Mouse (Mus musculus): ENCODE data around the gene Scube1. TPM values are rescaled to one million over a fixed set of nuclear protein-coding genes. Genes with fewer than 3 reads are reported as not detected.

Gene Scube1
- polyA plus RNA-seq, 1 experiment from 2014 or later: 9.7 TPM

- H3K9me3 ChIP-seq: no peaks in the 10 kb centered on the region
- H3K9ac ChIP-seq: no peak overlapping the region
- ATAC-seq (ENCODE audit: insufficient number of reproducible peaks, low FRiP score, low TSS enrichment, low read depth): no peak
- 83% methylated on average over 1 of the region's 1 CpGs for WGBS
- H3K27me3 ChIP-seq: no peaks in the 10 kb centered on the region
- H3K4me2 ChIP-seq: no peak overlapping the region
- H3K4me1 ChIP-seq: peaks cover 26% of the 10 kb centered on the region
- no peak overlapping the region for H3K27ac ChIP-seq
- no peak overlapping the region for H3K4me3 ChIP-seq
- H3K36me3 ChIP-seq: no peaks in the 10 kb centered on the region
Measured at GRCm38 (mm10) chr15:83742018-83742417, 17.2 kb upstream of the Scube1 start.

DNA sequence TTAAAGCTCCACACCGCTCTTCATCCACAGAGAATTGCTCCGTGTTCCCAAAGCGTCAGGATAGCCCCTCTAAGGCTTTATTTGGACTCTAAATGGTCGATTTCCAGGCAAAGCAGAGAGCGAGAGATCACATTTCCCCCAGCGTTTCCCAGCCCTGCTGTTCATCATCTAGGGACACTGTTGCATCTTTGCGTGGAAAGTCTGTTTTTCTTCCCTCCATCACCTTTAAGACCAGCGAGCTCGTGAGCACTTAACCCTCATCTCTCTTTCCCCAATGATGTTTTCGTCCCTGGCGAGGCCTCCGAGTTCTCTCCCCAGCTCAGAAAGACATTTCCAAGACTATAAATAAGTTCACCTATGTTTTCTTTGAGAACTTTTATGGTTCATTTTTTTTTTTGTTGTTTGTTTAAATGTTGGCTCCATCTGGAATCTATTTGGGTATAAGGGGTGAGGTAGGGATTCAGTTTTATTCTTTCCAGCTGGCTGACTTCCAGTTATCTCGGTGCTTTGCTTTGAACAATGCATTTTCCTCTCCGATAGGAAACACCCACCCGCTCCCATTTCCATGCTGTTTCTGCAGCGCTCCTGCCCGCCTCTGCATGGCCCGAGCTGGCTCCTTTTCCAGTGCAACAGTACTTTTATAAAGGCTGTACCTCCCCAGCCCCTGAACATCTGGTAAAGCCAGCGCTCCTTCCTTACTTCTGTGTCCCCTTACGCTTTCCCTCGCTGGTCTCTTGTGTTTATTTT, 16.0 kb upstream of the Scube1 start:
- Histone ChIP-seq H3K9ac (no peak overlapping the region), H3K4me1 (peaks cover 24% of the 10 kb centered on the region), H3K36me3 (no peaks in the 10 kb centered on the region), H3K27me3 (0 out of 2 replicates have a peak, but pooled peaks cover 4% of the 10 kb centered on the region), H3K4me2 (no peak overlapping the region), H3K27ac (peak overlapping the region; percentile 44), H3K4me3 (no peak overlapping the region), H3K9me3 (no peaks in the 10 kb centered on the region)
- ATAC-seq (ENCODE audit: insufficient number of reproducible peaks, low FRiP score, low TSS enrichment, low read depth): no peak
- 17% methylated on average over 21 of the region's 21 CpGs for WGBS

GRCm38 (mm10) chr15:83727626-83728025, 2.8 kb upstream of the Scube1 start:
- no peaks in the 10 kb centered on the region for H3K36me3 ChIP-seq
- no peaks in the 10 kb centered on the region for H3K9me3 ChIP-seq
- H3K4me3 ChIP-seq: no peak overlapping the region
- no peak overlapping the region for H3K27ac ChIP-seq
- no peak overlapping the region for H3K4me2 ChIP-seq
- ATAC-seq (ENCODE audit: insufficient number of reproducible peaks, low FRiP score, low TSS enrichment, low read depth): no peak
- WGBS: 22% methylated on average over 3 of the region's 3 CpGs
- peaks cover 31% of the 10 kb centered on the region for H3K4me1 ChIP-seq
- H3K9ac ChIP-seq: no peak overlapping the region
- H3K27me3 ChIP-seq: peaks cover 68% of the 10 kb centered on the region

GRCm38 (mm10) chr15:83726741-83727140, 1.9 kb upstream of the Scube1 start:
- no peaks in the 10 kb centered on the region for H3K9me3 ChIP-seq
- WGBS: 66% methylated on average over 5 of the region's 5 CpGs
- H3K4me1 ChIP-seq: peaks cover 31% of the 10 kb centered on the region
- no peak overlapping the region for H3K4me2 ChIP-seq
- no peak for ATAC-seq (ENCODE audit: insufficient number of reproducible peaks, low FRiP score, low TSS enrichment, low read depth)
- no peak overlapping the region for H3K9ac ChIP-seq
- H3K27me3 ChIP-seq: peaks cover 76% of the 10 kb centered on the region
- H3K36me3 ChIP-seq: no peaks in the 10 kb centered on the region
- no peak overlapping the region for H3K27ac ChIP-seq
- no peak overlapping the region for H3K4me3 ChIP-seq

GRCm38 (mm10) chr15:83725556-83726200, 857 bp upstream of the Scube1 start:
- Histone ChIP-seq H3K27ac (no peak overlapping the region), H3K36me3 (no peaks in the 10 kb centered on the region), H3K4me1 (peaks cover 31% of the 10 kb centered on the region), H3K9ac (no peak overlapping the region), H3K4me3 (peak overlapping the region; percentile 62; the same call in 1 of the 2 replicates), H3K4me2 (peak overlapping the region; percentile 100; the same call in 1 of the 2 replicates), H3K27me3 (peaks cover 78% of the 10 kb centered on the region), H3K9me3 (no peaks in the 10 kb centered on the region)
- 26% methylated on average over 28 of the region's 28 CpGs for WGBS
- no peak for ATAC-seq (ENCODE audit: insufficient number of reproducible peaks, low FRiP score, low TSS enrichment, low read depth)

DNA sequence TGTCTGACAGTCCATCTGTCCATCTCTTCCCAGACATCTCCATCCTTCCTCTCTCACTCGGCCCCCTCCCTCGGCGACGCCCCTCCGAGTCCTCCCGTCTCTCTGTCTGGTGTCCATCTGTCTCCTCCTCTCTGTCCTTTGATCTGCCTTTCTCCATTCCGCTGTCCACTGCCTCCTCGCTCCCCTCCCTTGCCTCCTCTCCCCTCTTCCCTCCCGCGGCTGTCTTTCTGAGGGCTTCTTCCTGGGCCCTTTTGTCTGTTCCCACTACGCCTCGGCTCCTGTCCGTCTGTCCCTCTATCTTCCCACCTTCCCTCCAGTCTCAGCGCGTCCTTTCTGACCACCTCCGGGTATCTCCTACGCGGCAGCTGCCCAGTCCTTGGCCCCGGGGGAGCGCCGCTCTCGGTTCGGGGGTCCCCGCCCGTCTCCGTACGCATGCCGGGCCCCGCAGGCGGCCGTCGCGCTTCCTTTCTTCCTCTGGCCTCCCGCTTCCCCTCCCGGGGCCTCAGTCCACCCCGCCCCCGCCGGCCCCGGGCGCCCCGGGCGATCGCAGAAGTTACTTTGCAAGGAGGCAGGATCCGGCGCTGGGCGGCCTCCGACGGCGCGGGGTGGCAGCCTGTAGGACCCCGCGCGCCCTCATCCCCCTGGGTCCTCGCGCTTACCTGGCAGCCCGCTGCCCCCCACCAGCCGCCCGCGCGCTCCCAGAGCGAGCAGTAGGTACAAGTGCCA, 498 bp downstream of the Scube1 start:
- H3K27me3 ChIP-seq: peaks cover 81% of the 10 kb centered on the region
- peak overlapping the region; percentile 56 for H3K9ac ChIP-seq
- H3K9me3 ChIP-seq: no peaks in the 10 kb centered on the region
- peaks cover 31% of the 10 kb centered on the region for H3K4me1 ChIP-seq
- 0 out of 2 replicates have a peak, but pooled peaks have one; percentile 2 for ATAC-seq (ENCODE audit: insufficient number of reproducible peaks, low FRiP score, low TSS enrichment, low read depth)
- H3K36me3 ChIP-seq: 0 out of 2 replicates have a peak, but pooled peaks cover 1% of the 10 kb centered on the region
- under 1% methylated on average over 53 of the region's 61 CpGs for WGBS
- H3K4me2 ChIP-seq: peak overlapping the region; percentile 100
- peak overlapping the region; percentile 62 for H3K4me3 ChIP-seq
- no peak overlapping the region for H3K27ac ChIP-seq

- ATAC-seq (ENCODE audit: insufficient number of reproducible peaks, low FRiP score, low TSS enrichment, low read depth): no peak
- WGBS: 31% methylated on average over 6 of the region's 6 CpGs
- no peak overlapping the region for H3K27ac ChIP-seq
- no peak overlapping the region for H3K4me2 ChIP-seq
- peaks cover 31% of the 10 kb centered on the region; the same call in 1 of the 2 replicates for H3K27me3 ChIP-seq
- no peak overlapping the region for H3K9ac ChIP-seq
- peaks cover 6% of the 10 kb centered on the region; the same call in 1 of the 2 replicates for H3K4me1 ChIP-seq
- no peaks in the 10 kb centered on the region for H3K9me3 ChIP-seq
- H3K4me3 ChIP-seq: no peak overlapping the region
- 0 out of 2 replicates have a peak, but pooled peaks cover 3% of the 10 kb centered on the region for H3K36me3 ChIP-seq
Measured at GRCm38 (mm10) chr15:83715582-83716228, 9.1 kb downstream of the Scube1 start.

DNA sequence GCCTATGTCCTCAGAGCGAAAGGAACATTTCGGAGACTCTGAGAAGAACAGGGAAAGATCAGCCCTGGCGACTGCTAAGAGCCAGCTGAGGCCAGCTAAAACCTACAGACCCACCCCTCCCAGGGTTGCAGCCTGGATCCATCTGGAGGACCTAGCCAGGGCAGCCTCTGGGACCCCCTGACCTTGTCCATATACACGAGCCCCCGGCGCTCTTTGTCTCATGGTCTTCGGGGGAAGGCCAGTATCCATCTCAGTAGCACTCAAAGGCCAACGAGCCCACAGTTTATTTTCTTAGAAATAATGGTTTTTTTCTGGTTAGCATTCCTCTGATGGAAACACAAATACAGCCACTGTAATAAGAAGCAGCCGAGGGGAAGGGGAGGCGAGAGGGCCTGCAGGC, 12.0 kb downstream of the Scube1 start:
- no peak for ATAC-seq (ENCODE audit: insufficient number of reproducible peaks, low FRiP score, low TSS enrichment, low read depth)
- Histone ChIP-seq H3K4me3 (no peak overlapping the region), H3K27me3 (peaks cover 23% of the 10 kb centered on the region; the same call in 1 of the 2 replicates), H3K36me3 (no peaks in the 10 kb centered on the region), H3K9me3 (no peaks in the 10 kb centered on the region), H3K4me1 (peaks cover 6% of the 10 kb centered on the region; the same call in 1 of the 2 replicates), H3K9ac (no peak overlapping the region), H3K4me2 (no peak overlapping the region), H3K27ac (no peak overlapping the region)
- 74% methylated on average over 10 of the region's 10 CpGs for WGBS

- no peak overlapping the region for H3K27ac ChIP-seq
- WGBS: 80% methylated on average over 5 of the region's 5 CpGs
Measured at GRCm38 (mm10) chr15:83712361-83712760, 12.5 kb downstream of the Scube1 start.

GRCm38 (mm10) chr15:83709889-83710774, 14.7 kb downstream of the Scube1 start:
- Histone ChIP-seq H3K9ac (no peak overlapping the region), H3K27ac (no peak overlapping the region), H3K4me2 (no peak overlapping the region), H3K9me3 (no peaks in the 10 kb centered on the region), H3K4me1 (peaks cover 21% of the 10 kb centered on the region), H3K4me3 (no peak overlapping the region), H3K27me3 (peaks cover 30% of the 10 kb centered on the region; the same call in 1 of the 2 replicates), H3K36me3 (no peaks in the 10 kb centered on the region)
- WGBS: 40% methylated on average over 23 of the region's 23 CpGs
- ATAC-seq (ENCODE audit: insufficient number of reproducible peaks, low FRiP score, low TSS enrichment, low read depth): no peak

More at GRCm38 (mm10) chr15:83712361-83712760, 12.5 kb downstream of the Scube1 start:
- ATAC-seq (ENCODE audit: insufficient number of reproducible peaks, low FRiP score, low TSS enrichment, low read depth): no peak
- H3K9ac ChIP-seq: no peak overlapping the region
- no peak overlapping the region for H3K4me2 ChIP-seq
- no peak overlapping the region for H3K4me3 ChIP-seq
- H3K9me3 ChIP-seq: no peaks in the 10 kb centered on the region
- H3K36me3 ChIP-seq: no peaks in the 10 kb centered on the region
- H3K4me1 ChIP-seq: peaks cover 7% of the 10 kb centered on the region
- H3K27me3 ChIP-seq: peaks cover 23% of the 10 kb centered on the region; the same call in 1 of the 2 replicates
